In genomic region chr6:14903271-14903965, GRCm38 (mm10) we compare ENCODE assay signal across 10 mouse cellular contexts. TPM values are rescaled to one million over a fixed set of nuclear protein-coding genes. Genes with fewer than 3 reads are reported as not detected.
A peak's percentile ranks its signal among the peaks of the same experiment; 100 is the strongest.
DNase-seq lines count a peak whose midpoint lies in the region; ATAC-seq and TF ChIP-seq lines count a peak whose summit lies in the region.
"Had no signal": no experiment of that assay in that cellular context is flagged by ENCODE, and none has a peak within 500 bp of the region (broad histone marks: within the 10 kb centered on the region; RNA-seq: fewer than 3 reads in every experiment).

No protein-coding gene starts in this region.

- H3K4me1 ChIP-seq in liver, embryonic 11.5 days (replicated peaks; ENCODE audit: control insufficient read depth, insufficient read depth, low read length): peaks cover under 1% of the 10 kb centered on the region; the same call in 1 of the 2 replicates
- 0 out of 2 replicates have a peak, but pooled peaks cover 3% of the 10 kb centered on the region for H3K4me1 ChIP-seq in liver, postnatal 0 days (ENCODE audit: insufficient read depth)
- H3K4me1 ChIP-seq in hindbrain, embryonic 12.5 days: peaks cover 29% of the 10 kb centered on the region
- H3K4me1 ChIP-seq in stomach, postnatal 0 days (replicated peaks; ENCODE audit: control insufficient read depth, insufficient read depth): peaks cover 5% of the 10 kb centered on the region; the same call in 1 of the 2 replicates

- no peak for TF ChIP-seq EP300 in liver, postnatal 0 days (IDR thresholded peaks at IDR 0.05; ENCODE audit: low read depth)
- no peak for TF ChIP-seq EP300 in stomach, postnatal 0 days (optimal IDR thresholded peaks at IDR 0.05)

- no peak overlapping the region for H3K4me3 ChIP-seq in liver, embryonic 11.5 days (ENCODE audit: low read depth, low read length)
- H3K4me3 ChIP-seq in liver, postnatal 0 days (ENCODE audit: low read depth, low read length): no peak overlapping the region
- no peak overlapping the region for H3K4me3 ChIP-seq in hindbrain, embryonic 12.5 days
- peak overlapping the region; percentile 77 for H3K4me3 ChIP-seq in stomach, postnatal 0 days (ENCODE audit: low read depth, low read length)

- no peak for ATAC-seq in liver, embryonic 11.5 days (replicated peaks; ENCODE audit: low FRiP score)
- ATAC-seq in liver, postnatal 0 days: no peak
- no peak for ATAC-seq in hindbrain, embryonic 12.5 days (ENCODE audit: low FRiP score)
- ATAC-seq in stomach, postnatal 0 days (ENCODE audit: low FRiP score, low TSS enrichment): no peak

- H3K9me3 ChIP-seq in liver, embryonic 11.5 days (ENCODE audit: control insufficient read depth, low read length): no peaks in the 10 kb centered on the region
- H3K9me3 ChIP-seq in liver, postnatal 0 days (ENCODE audit: low read length): no peaks in the 10 kb centered on the region
- no peaks in the 10 kb centered on the region for H3K9me3 ChIP-seq in hindbrain, embryonic 12.5 days (replicated peaks)
- no peaks in the 10 kb centered on the region for H3K9me3 ChIP-seq in stomach, postnatal 0 days (ENCODE audit: control insufficient read depth, low read length)

- no peak for DNase-seq in liver, embryonic 11.5 days (ENCODE audit: low spot score)
- DNase-seq in liver, postnatal 0 days: no peak
- DNase-seq in mesoderm, embryonic 11.5 days (ENCODE audit: low read depth, low spot score): peak; percentile 30
- DNase-seq in stomach, postnatal 0 days (ENCODE audit: low spot score): no peak
- no peak for DNase-seq in adrenal gland, postnatal 25 days
- no peak for DNase-seq in testis, postnatal 14 days (ENCODE audit: low spot score)
- no peak for DNase-seq in adrenal gland, postnatal 4 days (ENCODE audit: low spot score in 2 of 2)
- DNase-seq: kidney, adult 18-20 months; right cerebral cortex, postnatal 25 days had no signal

- peaks cover 48% of the 10 kb centered on the region for H3K27me3 ChIP-seq in liver, embryonic 11.5 days (replicated peaks; ENCODE audit: control insufficient read depth, insufficient read depth, low read length)
- peaks cover 40% of the 10 kb centered on the region for H3K27me3 ChIP-seq in liver, postnatal 0 days (ENCODE audit: insufficient read depth, low read length)
- H3K27me3 ChIP-seq in hindbrain, embryonic 12.5 days: peaks cover 20% of the 10 kb centered on the region
- no peaks in the 10 kb centered on the region for H3K27me3 ChIP-seq in stomach, postnatal 0 days (ENCODE audit: control insufficient read depth, insufficient read depth, low read length)

- TF ChIP-seq CTCF in liver, postnatal 0 days (IDR thresholded peaks at IDR 0.05; ENCODE audit: low read depth): no peak
- TF ChIP-seq CTCF in stomach, postnatal 0 days (IDR thresholded peaks at IDR 0.05; ENCODE audit: low read depth): no peak

- H3K9ac ChIP-seq in liver, embryonic 11.5 days (ENCODE audit: low read depth, low read length): no peak overlapping the region
- no peak overlapping the region for H3K9ac ChIP-seq in liver, postnatal 0 days (replicated peaks)
- no peak overlapping the region for H3K9ac ChIP-seq in hindbrain, embryonic 12.5 days
- H3K9ac ChIP-seq in stomach, postnatal 0 days (ENCODE audit: low read length): no peak overlapping the region; the same call in 1 of the 2 replicates

- no peaks in the 10 kb centered on the region for H3K36me3 ChIP-seq in liver, embryonic 11.5 days (ENCODE audit: control insufficient read depth, insufficient read depth, low read length)
- H3K36me3 ChIP-seq in liver, postnatal 0 days (replicated peaks; ENCODE audit: insufficient read depth, low read length): no peaks in the 10 kb centered on the region
- no peaks in the 10 kb centered on the region for H3K36me3 ChIP-seq in hindbrain, embryonic 12.5 days
- H3K36me3 ChIP-seq in stomach, postnatal 0 days (ENCODE audit: control insufficient read depth, insufficient read depth, low read length): no peaks in the 10 kb centered on the region

- H3K27ac ChIP-seq in liver, embryonic 11.5 days (ENCODE audit: low read depth, low read length): no peak overlapping the region
- no peak overlapping the region for H3K27ac ChIP-seq in liver, postnatal 0 days (ENCODE audit: low read depth)
- no peak overlapping the region for H3K27ac ChIP-seq in hindbrain, embryonic 12.5 days
- peak overlapping the region; percentile 61 for H3K27ac ChIP-seq in stomach, postnatal 0 days (replicated peaks)

- 32% methylated on average over 5 of the region's 5 CpGs for WGBS in liver, embryonic 11.5 days
- 32% methylated on average over 5 of the region's 5 CpGs for WGBS in liver, postnatal 0 days (ENCODE audit: insufficient replicate concordance)
- WGBS in hindbrain, embryonic 12.5 days: 39% methylated on average over 5 of the region's 5 CpGs
- WGBS in stomach, postnatal 0 days: 22% methylated on average over 5 of the region's 5 CpGs

- peak overlapping the region; percentile 18; the same call in 1 of the 2 replicates for H3K4me2 ChIP-seq in liver, embryonic 11.5 days
- H3K4me2 ChIP-seq in liver, postnatal 0 days (ENCODE audit: low read depth, low read length): no peak overlapping the region
- peak overlapping the region; percentile 88 for H3K4me2 ChIP-seq in hindbrain, embryonic 12.5 days (replicated peaks)
- H3K4me2 ChIP-seq in stomach, postnatal 0 days (replicated peaks; ENCODE audit: low read depth): peak overlapping the region; percentile 88

RNA-seq across cellular contexts. Expression of gene Foxp2, which starts 2.3 kb away (rescaled TPM):
- polyA plus RNA-seq in liver, embryonic 11.5 days (2014; fragmentation: Nextera tagmentation; extraction: Ambion mirVana): 4.9 and 5.8 TPM in 2 replicates
- polyA plus RNA-seq in liver, postnatal 0 days (2015; fragmentation: Nextera tagmentation; extraction: Ambion mirVana): 0.98 and 1.6 TPM in 2 replicates
- 46.4 and 48.4 TPM in 2 replicates for polyA plus RNA-seq in hindbrain, embryonic 12.5 days (2016; fragmentation: Nextera tagmentation; extraction: Ambion mirVana)
- 11.0 and 13.1 TPM in 2 replicates for polyA plus RNA-seq in stomach, postnatal 0 days (2015; fragmentation: Nextera tagmentation; extraction: Ambion mirVana)
- 4.5 and 6.5 TPM in 2 replicates for total RNA-seq in adrenal gland, postnatal 25 days (2021)
- 1 to 10 TPM; 7.4 to 9.4 TPM for total RNA-seq in adrenal gland, postnatal 4 days (2021)
